Mouse (Mus musculus) midbrain, embryonic 15.5 days (tissue): ENCODE measurements around the gene Adamts18. TPM values are rescaled to one million over a fixed set of nuclear protein-coding genes. Genes with fewer than 3 reads are reported as not detected.

ENCODE experiments used
- ATAC-seq: fragments of 200-750 bp; cut with Nextera tagmentation; replicated peaks from 2 replicates; pipeline ENCODE4 v1.8.0; 2017; ENCODE audit warnings: moderate TSS enrichment
- H3K27ac ChIP-seq: fragments of 300-500 bp; sonication (generic); 2 replicates; pipeline ENCODE4 v1.5.1; 2015; ENCODE audit warnings: mild to moderate bottlenecking, inconsistent platforms
- H3K27me3 ChIP-seq: fragments of 300-500 bp; sonication (generic); replicated peaks from 2 replicates; pipeline ENCODE4 v1.6.1; 2015; ENCODE audit warnings: inconsistent platforms
- H3K36me3 ChIP-seq: fragments of 300-500 bp; sonication (generic); replicated peaks from 2 replicates; pipeline ENCODE4 v1.6.1; 2015; ENCODE audit warnings: inconsistent platforms
- H3K4me1 ChIP-seq: fragments of 300-500 bp; sonication (generic); 2 replicates; pipeline ENCODE4 v1.6.1; 2015; ENCODE audit warnings: inconsistent platforms
- H3K4me2 ChIP-seq: fragments of 300-500 bp; sonication (generic); 2 replicates; pipeline ENCODE4 v1.6.1; 2015; ENCODE audit warnings: inconsistent platforms, mild to moderate bottlenecking, moderate library complexity
- H3K4me3 ChIP-seq: fragments of 300-500 bp; sonication (generic); 2 replicates; pipeline ENCODE4 v1.5.1; 2015; ENCODE audit warnings: mild to moderate bottlenecking, inconsistent platforms
- H3K9ac ChIP-seq: fragments of 300-500 bp; sonication (generic); 2 replicates; pipeline ENCODE4 v1.6.1; 2015; ENCODE audit warnings: mild to moderate bottlenecking, inconsistent platforms
- H3K9me3 ChIP-seq: fragments of 300-500 bp; sonication (generic); 2 replicates; pipeline ENCODE4 v1.6.1; 2016; ENCODE audit warnings: inconsistent platforms
- WGBS: fragments of 180-500 bp; shearing (Covaris S2); methylation state at CpG from one replicate; pipeline ENCODE4 v1.1.7; 2015; ENCODE audit warnings: mixed read lengths; 5-methylcytosine and 5-hydroxymethylcytosine counted together
- polyA plus RNA-seq: library from polyadenylated mRNA; unstranded; fragments of >200 nt; fragmentation: Nextera tagmentation; extraction: Ambion mirVana; gene quantifications from 2 replicates; pipeline ENCODE4 v1.2.1, GENCODE M21; 2015

Gene Adamts18
- polyA plus RNA-seq, 1 experiment from 2014 or later = 3.2 TPM

DNA sequence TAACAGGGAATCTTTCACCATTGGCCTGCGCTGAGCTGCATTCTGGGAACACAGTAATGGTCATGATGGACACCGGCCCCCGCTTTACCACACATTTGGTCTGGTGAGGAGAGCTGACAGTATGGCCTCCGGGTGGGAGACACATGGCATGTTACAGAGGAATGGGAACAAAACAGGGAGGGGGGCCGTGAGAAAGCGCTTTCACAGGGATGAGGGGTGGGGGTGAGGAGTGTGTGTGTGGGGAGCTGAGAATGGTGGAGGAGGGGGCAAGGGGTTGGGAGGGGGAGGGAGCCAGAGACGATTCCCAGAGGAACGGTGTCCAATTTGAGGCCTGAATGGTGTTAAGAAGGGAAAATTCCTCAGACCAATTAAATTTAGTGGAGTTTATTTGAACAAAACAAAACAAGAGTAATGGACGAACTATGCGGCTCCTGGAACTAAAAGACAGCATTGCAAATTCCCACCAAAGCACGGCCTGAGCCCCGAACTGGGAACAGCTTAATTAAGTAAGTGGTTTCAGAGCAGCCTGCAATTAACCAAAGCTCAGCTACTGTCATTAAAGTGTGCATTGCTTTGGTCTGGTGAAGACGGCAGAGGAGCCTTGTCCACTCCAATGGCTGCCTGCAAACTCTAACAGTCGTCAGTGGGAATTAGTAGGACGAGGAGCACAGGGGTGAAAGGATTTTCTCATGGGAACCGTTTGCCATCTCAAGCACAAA is 181.7 kb downstream of the Adamts18 start:
- ATAC-seq = no peak
- no peaks in the 10 kb centered on the region for H3K9me3 ChIP-seq
- H3K4me3 ChIP-seq = no peak overlapping the region
- H3K36me3 ChIP-seq = no peaks in the 10 kb centered on the region
- peaks cover 4% of the 10 kb centered on the region; the same call in 1 of the 2 replicates for H3K4me1 ChIP-seq
- H3K27me3 ChIP-seq = no peaks in the 10 kb centered on the region
- no peak overlapping the region for H3K27ac ChIP-seq
- H3K4me2 ChIP-seq = no peak overlapping the region
- no peak overlapping the region for H3K9ac ChIP-seq
- WGBS = 71% methylated on average over 16 of the region's 16 CpGs

- Histone ChIP-seq H3K4me3 (no peak overlapping the region), H3K9me3 (no peaks in the 10 kb centered on the region), H3K9ac (no peak overlapping the region), H3K27me3 (no peaks in the 10 kb centered on the region), H3K4me1 (peaks cover 4% of the 10 kb centered on the region; the same call in 1 of the 2 replicates), H3K27ac (no peak overlapping the region), H3K36me3 (no peaks in the 10 kb centered on the region), H3K4me2 (no peak overlapping the region)
- ATAC-seq = no peak
- WGBS = 62% methylated on average over 8 of the region's 8 CpGs
These were observed 182.6 kb downstream of the Adamts18 start for GRCm38 (mm10) chr8:113665951-113666350.

DNA sequence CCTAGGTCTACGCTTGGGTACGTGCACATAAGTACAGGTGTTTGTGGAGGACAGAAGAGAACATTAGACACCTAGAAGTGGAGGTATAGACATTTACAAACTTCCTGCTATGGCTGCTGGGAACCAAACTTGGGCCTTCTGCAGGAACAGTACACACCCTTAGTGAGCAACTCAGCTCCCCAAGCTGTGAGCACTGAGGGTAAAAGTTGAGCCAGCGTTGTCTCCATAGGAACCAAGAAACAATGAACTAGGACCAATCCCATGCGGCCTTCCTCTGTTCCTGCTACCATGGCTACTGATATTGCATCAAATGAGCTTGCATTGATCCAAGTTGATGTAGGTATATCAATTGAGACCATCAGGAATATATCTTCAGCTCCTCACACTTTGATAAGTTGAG is 183.5 kb downstream of the Adamts18 start:
- Histone ChIP-seq H3K4me3 (no peak overlapping the region), H3K36me3 (no peaks in the 10 kb centered on the region), H3K27me3 (no peaks in the 10 kb centered on the region), H3K4me1 (peaks cover 4% of the 10 kb centered on the region; the same call in 1 of the 2 replicates), H3K4me2 (no peak overlapping the region), H3K9me3 (no peaks in the 10 kb centered on the region), H3K27ac (no peak overlapping the region), H3K9ac (no peak overlapping the region)
- ATAC-seq = peak; percentile 52; the same call in 1 of the 2 replicates
- 46% methylated on average over 4 of the region's 4 CpGs for WGBS

DNA sequence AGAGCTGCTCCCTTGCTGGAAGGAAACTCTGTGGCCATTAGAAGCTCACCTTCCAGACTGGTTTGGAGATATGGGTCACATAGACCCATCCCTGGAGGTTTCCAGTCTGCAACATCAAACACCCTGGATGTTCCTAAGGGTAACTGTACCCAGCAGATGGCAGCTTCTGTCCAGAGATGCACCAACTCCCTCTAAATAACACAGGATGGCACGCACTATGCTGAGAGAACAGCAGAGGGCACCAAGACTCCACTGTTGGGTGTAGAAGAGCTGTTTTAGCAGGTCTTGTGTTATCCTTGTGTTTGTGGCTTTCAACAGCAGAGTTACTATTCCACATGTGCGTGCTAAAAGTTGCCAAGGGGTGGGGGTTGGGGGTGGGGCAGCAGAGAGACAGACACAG is 184.0 kb downstream of the Adamts18 start:
- Histone ChIP-seq H3K4me2 (no peak overlapping the region), H3K27ac (no peak overlapping the region), H3K4me3 (no peak overlapping the region), H3K4me1 (peaks cover 4% of the 10 kb centered on the region; the same call in 1 of the 2 replicates), H3K9me3 (no peaks in the 10 kb centered on the region), H3K9ac (no peak overlapping the region), H3K27me3 (no peaks in the 10 kb centered on the region), H3K36me3 (no peaks in the 10 kb centered on the region)
- WGBS = 10% methylated on average over 2 of the region's 2 CpGs
- peak; percentile 89 for ATAC-seq

DNA sequence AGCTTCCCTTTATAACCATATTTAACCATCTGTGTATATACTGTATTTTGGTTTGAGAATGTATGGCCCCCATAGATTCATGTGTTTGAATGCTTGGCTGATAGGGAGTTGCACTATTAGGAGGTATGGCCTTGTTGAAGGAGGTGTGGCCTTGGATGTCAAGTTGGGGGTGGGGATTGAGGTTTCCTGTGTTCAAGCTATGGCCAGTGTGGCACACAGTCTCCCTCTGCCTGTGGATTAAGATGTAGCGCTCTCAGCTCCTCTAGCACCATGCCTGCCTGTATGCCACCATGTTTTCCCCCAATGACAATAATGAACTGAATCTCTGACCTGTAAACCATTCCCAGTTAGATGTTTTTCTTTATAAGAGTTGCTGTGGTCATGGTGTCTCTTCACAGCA is 188.4 kb downstream of the Adamts18 start:
- Histone ChIP-seq H3K4me2 (no peak overlapping the region), H3K36me3 (no peaks in the 10 kb centered on the region), H3K9me3 (no peaks in the 10 kb centered on the region), H3K27ac (no peak overlapping the region), H3K27me3 (no peaks in the 10 kb centered on the region), H3K4me1 (peaks cover 4% of the 10 kb centered on the region; the same call in 1 of the 2 replicates), H3K9ac (no peak overlapping the region), H3K4me3 (no peak overlapping the region)
- ATAC-seq = no peak
- 96% methylated on average over 1 of the region's 1 CpGs for WGBS

- no peak overlapping the region for H3K9ac ChIP-seq
- no peak for ATAC-seq
- H3K4me1 ChIP-seq = no peaks in the 10 kb centered on the region
- H3K4me3 ChIP-seq = no peak overlapping the region
- H3K27ac ChIP-seq = no peak overlapping the region
- H3K27me3 ChIP-seq = no peaks in the 10 kb centered on the region
- H3K4me2 ChIP-seq = no peak overlapping the region
- WGBS = 81% methylated on average over 11 of the region's 11 CpGs
- no peaks in the 10 kb centered on the region for H3K36me3 ChIP-seq
- H3K9me3 ChIP-seq = no peaks in the 10 kb centered on the region
These were observed 191.7 kb downstream of the Adamts18 start for GRCm38 (mm10) chr8:113656681-113657298.

DNA sequence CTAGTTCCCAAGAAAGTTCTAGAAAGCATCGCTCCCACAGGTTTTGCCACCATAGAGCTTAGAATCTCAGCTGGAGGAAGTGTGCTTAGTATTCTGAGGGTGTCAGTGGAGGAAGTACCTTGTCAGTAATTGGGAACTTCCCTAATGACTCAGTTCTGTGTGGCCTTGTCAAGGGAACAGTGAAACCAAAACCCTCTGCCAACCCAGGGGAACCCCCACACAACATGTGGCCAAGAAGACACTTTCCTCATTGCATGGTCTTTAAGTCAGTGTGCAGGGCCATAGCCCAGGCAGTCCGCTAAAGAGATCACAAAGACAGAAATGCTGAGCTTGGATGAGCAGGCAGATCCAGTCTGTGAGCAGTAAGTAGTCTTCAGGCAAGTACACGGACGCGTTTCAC is 192.4 kb downstream of the Adamts18 start:
- Histone ChIP-seq H3K4me2 (no peak overlapping the region), H3K27ac (no peak overlapping the region), H3K9ac (no peak overlapping the region), H3K9me3 (no peaks in the 10 kb centered on the region), H3K4me1 (no peaks in the 10 kb centered on the region), H3K4me3 (no peak overlapping the region), H3K27me3 (no peaks in the 10 kb centered on the region), H3K36me3 (no peaks in the 10 kb centered on the region)
- WGBS = 89% methylated on average over 5 of the region's 5 CpGs
- no peak for ATAC-seq

GRCm38 (mm10) chr8:113653151-113653550 is 195.4 kb downstream of the Adamts18 start:
- 63% methylated on average over 4 of the region's 4 CpGs for WGBS
- Histone ChIP-seq H3K9me3 (no peaks in the 10 kb centered on the region), H3K36me3 (no peaks in the 10 kb centered on the region), H3K4me3 (no peak overlapping the region), H3K4me1 (no peaks in the 10 kb centered on the region), H3K27ac (no peak overlapping the region), H3K4me2 (no peak overlapping the region), H3K9ac (no peak overlapping the region), H3K27me3 (no peaks in the 10 kb centered on the region)
- ATAC-seq = no peak

GRCm38 (mm10) chr8:113652450-113652849 is 196.1 kb downstream of the Adamts18 start:
- H3K36me3 ChIP-seq = no peaks in the 10 kb centered on the region
- H3K9me3 ChIP-seq = no peaks in the 10 kb centered on the region
- H3K4me3 ChIP-seq = no peak overlapping the region
- no peaks in the 10 kb centered on the region for H3K27me3 ChIP-seq
- ATAC-seq = no peak
- H3K4me1 ChIP-seq = no peaks in the 10 kb centered on the region
- no peak overlapping the region for H3K4me2 ChIP-seq
- no peak overlapping the region for H3K27ac ChIP-seq
- 87% methylated on average over 12 of the region's 12 CpGs for WGBS
- no peak overlapping the region for H3K9ac ChIP-seq

Other genes with a start within 250 kb of the Adamts18 start
- 12.6 and 13.2 TPM in 2 replicates for gene Mon1b, start 213.2 kb downstream of the Adamts18 start, polyA plus RNA-seq
- gene Syce1l, start 205.5 kb downstream of the Adamts18 start, polyA plus RNA-seq = not detected in 2 replicates